Mouse (Mus musculus) forebrain, embryonic 14.5 days (tissue): ENCODE measurements around the gene Glp2r. TPM values are rescaled to one million over a fixed set of nuclear protein-coding genes. Genes with fewer than 3 reads are reported as not detected.

Experiments
- ATAC-seq: fragments of 200-750 bp; cut with Nextera tagmentation; 2 replicates; pipeline ENCODE4 v1.8.0; 2017; ENCODE audit warnings: mild to moderate bottlenecking, moderate library complexity
- DNase-seq: peaks from one replicate; pipeline ENCODE4 v3.0.0-alpha.2; 2015; ENCODE audit warnings: low spot score
- H3K27ac ChIP-seq: fragments of 300-500 bp; sonication (generic); 2 replicates; pipeline ENCODE4 v1.5.1; 2014; ENCODE audit warnings: low read depth, mild to moderate bottlenecking, control low read depth, low read length, moderate library complexity
- H3K27me3 ChIP-seq: fragments of 300-500 bp; sonication (generic); replicated peaks from 2 replicates; pipeline ENCODE4 v1.6.1; 2014; ENCODE audit warnings: low read length, control low read depth, mixed read lengths; ENCODE audit not compliant: control insufficient read depth, insufficient read depth
- H3K36me3 ChIP-seq: fragments of 300-500 bp; sonication (generic); 2 replicates; pipeline ENCODE4 v1.6.1; 2014; ENCODE audit warnings: low read length, control low read depth; ENCODE audit not compliant: control insufficient read depth, insufficient read depth
- H3K4me1 ChIP-seq: fragments of 300-500 bp; sonication (generic); 2 replicates; pipeline ENCODE4 v1.6.1; 2014; ENCODE audit warnings: antibody characterized with exemption, low read length, control low read depth; ENCODE audit not compliant: control insufficient read depth, insufficient read depth
- H3K4me2 ChIP-seq: fragments of 300-500 bp; sonication (generic); 2 replicates; pipeline ENCODE4 v1.6.1; 2014; ENCODE audit warnings: mild to moderate bottlenecking, control low read depth, low read length
- H3K4me3 ChIP-seq: fragments of 300-500 bp; sonication (generic); 2 replicates; pipeline ENCODE4 v1.5.1; 2014; ENCODE audit warnings: low read depth, low read length, control low read depth
- H3K9ac ChIP-seq: fragments of 300-500 bp; sonication (generic); 2 replicates; pipeline ENCODE4 v1.6.1; 2014; ENCODE audit warnings: mild to moderate bottlenecking, low read length, control low read depth, moderate library complexity
- H3K9me3 ChIP-seq: fragments of 300-500 bp; sonication (generic); replicated peaks from 2 replicates; pipeline ENCODE4 v1.6.1; 2016; ENCODE audit warnings: low read length, control low read depth, mixed read lengths; ENCODE audit not compliant: control insufficient read depth
- WGBS: fragments of 180-500 bp; shearing (Covaris S2); extraction: QIAGEN DNeasy Blood & Tissue Kit; methylation state at CpG from one replicate; pipeline ENCODE4 v1.1.7; 2014; 5-methylcytosine and 5-hydroxymethylcytosine counted together
- polyA plus RNA-seq: library from polyadenylated mRNA; unstranded; fragments of >200 nt; fragmentation: Nextera tagmentation; extraction: Ambion mirVana; gene quantifications from 2 replicates; pipeline ENCODE4 v1.2.1, GENCODE M21; 2014

The Glp2r gene
- polyA plus RNA-seq, 1 experiment from 2014 or later = 0.05 TPM

- ATAC-seq (no peak), DNase-seq (no peak)
- Histone ChIP-seq H3K27ac (no peak overlapping the region), H3K27me3 (no peaks in the 10 kb centered on the region), H3K4me3 (no peak overlapping the region), H3K4me2 (no peak overlapping the region), H3K36me3 (no peaks in the 10 kb centered on the region), H3K4me1 (peaks cover 7% of the 10 kb centered on the region; the same call in 1 of the 2 replicates), H3K9me3 (no peaks in the 10 kb centered on the region), H3K9ac (no peak overlapping the region)
- WGBS = 95% methylated on average over 6 of the region's 6 CpGs
Observed at GRCm38 (mm10) chr11:67670031-67670430, 100.9 kb downstream of the Glp2r start.

- Histone ChIP-seq H3K27ac (no peak overlapping the region), H3K36me3 (no peaks in the 10 kb centered on the region), H3K9ac (no peak overlapping the region), H3K4me1 (peaks cover 7% of the 10 kb centered on the region; the same call in 1 of the 2 replicates), H3K9me3 (no peaks in the 10 kb centered on the region), H3K4me2 (no peak overlapping the region), H3K4me3 (no peak overlapping the region), H3K27me3 (no peaks in the 10 kb centered on the region)
- DNase-seq (no peak), ATAC-seq (no peak)
- 65% methylated on average over 3 of the region's 3 CpGs for WGBS
Observed at GRCm38 (mm10) chr11:67668460-67669007, 102.4 kb downstream of the Glp2r start.

GRCm38 (mm10) chr11:67667531-67668332 lies 103.2 kb downstream of the Glp2r start:
- ATAC-seq (peak; percentile 91), DNase-seq (peak; percentile 73)
- WGBS = 66% methylated on average over 13 of the region's 13 CpGs

GRCm38 (mm10) chr11:67666129-67666528 lies 104.8 kb downstream of the Glp2r start:
- no peak overlapping the region for H3K27ac ChIP-seq
- ATAC-seq (no peak), DNase-seq (no peak)
- 72% methylated on average over 5 of the region's 5 CpGs for WGBS
- H3K9me3 ChIP-seq = no peaks in the 10 kb centered on the region
- no peak overlapping the region for H3K4me3 ChIP-seq
- no peaks in the 10 kb centered on the region for H3K27me3 ChIP-seq
- no peak overlapping the region for H3K4me2 ChIP-seq
- no peaks in the 10 kb centered on the region for H3K36me3 ChIP-seq
- peaks cover 7% of the 10 kb centered on the region; the same call in 1 of the 2 replicates for H3K4me1 ChIP-seq
- H3K9ac ChIP-seq = no peak overlapping the region

More at GRCm38 (mm10) chr11:67667531-67668332, 103.2 kb downstream of the Glp2r start:
- Histone ChIP-seq H3K9me3 (no peaks in the 10 kb centered on the region), H3K4me3 (no peak overlapping the region), H3K36me3 (no peaks in the 10 kb centered on the region), H3K4me2 (no peak overlapping the region), H3K4me1 (peaks cover 7% of the 10 kb centered on the region; the same call in 1 of the 2 replicates), H3K27ac (no peak overlapping the region), H3K27me3 (no peaks in the 10 kb centered on the region), H3K9ac (no peak overlapping the region)

GRCm38 (mm10) chr11:67664918-67665317 lies 106.0 kb downstream of the Glp2r start:
- no peak for DNase-seq
- no peaks in the 10 kb centered on the region for H3K36me3 ChIP-seq
- H3K27me3 ChIP-seq = no peaks in the 10 kb centered on the region
- H3K9me3 ChIP-seq = no peaks in the 10 kb centered on the region
- 83% methylated on average over 6 of the region's 6 CpGs for WGBS
- H3K9ac ChIP-seq = no peak overlapping the region
- H3K4me1 ChIP-seq = peaks cover 7% of the 10 kb centered on the region; the same call in 1 of the 2 replicates
- no peak overlapping the region for H3K4me2 ChIP-seq
- ATAC-seq = no peak
- no peak overlapping the region for H3K27ac ChIP-seq
- H3K4me3 ChIP-seq = no peak overlapping the region

GRCm38 (mm10) chr11:67664261-67664660 lies 106.7 kb downstream of the Glp2r start:
- Histone ChIP-seq H3K36me3 (no peaks in the 10 kb centered on the region), H3K4me2 (no peak overlapping the region), H3K9ac (no peak overlapping the region), H3K9me3 (no peaks in the 10 kb centered on the region), H3K4me3 (no peak overlapping the region), H3K27ac (no peak overlapping the region), H3K27me3 (no peaks in the 10 kb centered on the region), H3K4me1 (peaks cover 7% of the 10 kb centered on the region; the same call in 1 of the 2 replicates)
- DNase-seq = no peak
- no peak for ATAC-seq
- WGBS = 90% methylated on average over 3 of the region's 3 CpGs

- no peaks in the 10 kb centered on the region for H3K36me3 ChIP-seq
- WGBS = 94% methylated on average over 4 of the region's 4 CpGs
- H3K27ac ChIP-seq = no peak overlapping the region
- no peak overlapping the region for H3K9ac ChIP-seq
- H3K27me3 ChIP-seq = no peaks in the 10 kb centered on the region
- no peak overlapping the region for H3K4me2 ChIP-seq
- ATAC-seq (no peak), DNase-seq (no peak)
- no peak overlapping the region for H3K4me3 ChIP-seq
- H3K4me1 ChIP-seq = peaks cover 7% of the 10 kb centered on the region; the same call in 1 of the 2 replicates
- no peaks in the 10 kb centered on the region for H3K9me3 ChIP-seq
Observed at GRCm38 (mm10) chr11:67663437-67663836, 107.5 kb downstream of the Glp2r start.

- H3K9ac ChIP-seq = no peak overlapping the region
- H3K27me3 ChIP-seq = no peaks in the 10 kb centered on the region
- no peaks in the 10 kb centered on the region for H3K36me3 ChIP-seq
- no peaks in the 10 kb centered on the region for H3K9me3 ChIP-seq
- ATAC-seq = no peak
- no peak overlapping the region for H3K4me2 ChIP-seq
- DNase-seq = no peak
- no peak overlapping the region for H3K4me3 ChIP-seq
- 94% methylated on average over 8 of the region's 8 CpGs for WGBS
- no peaks in the 10 kb centered on the region for H3K4me1 ChIP-seq
- no peak overlapping the region for H3K27ac ChIP-seq
Observed at GRCm38 (mm10) chr11:67661465-67661864, 109.5 kb downstream of the Glp2r start.
